Mouse (Mus musculus): Measurements from ENCODE around the gene Lime1. TPM values are rescaled to one million over a fixed set of nuclear protein-coding genes. Genes with fewer than 3 reads are reported as not detected.

The Lime1 gene
- 1 to 10 TPM; 4.4 to 4.6 TPM for total RNA-seq (2021)
- long read RNA-seq, experiment 1: 0 reads
- long read RNA-seq, experiment 2: 0 reads

DNA sequence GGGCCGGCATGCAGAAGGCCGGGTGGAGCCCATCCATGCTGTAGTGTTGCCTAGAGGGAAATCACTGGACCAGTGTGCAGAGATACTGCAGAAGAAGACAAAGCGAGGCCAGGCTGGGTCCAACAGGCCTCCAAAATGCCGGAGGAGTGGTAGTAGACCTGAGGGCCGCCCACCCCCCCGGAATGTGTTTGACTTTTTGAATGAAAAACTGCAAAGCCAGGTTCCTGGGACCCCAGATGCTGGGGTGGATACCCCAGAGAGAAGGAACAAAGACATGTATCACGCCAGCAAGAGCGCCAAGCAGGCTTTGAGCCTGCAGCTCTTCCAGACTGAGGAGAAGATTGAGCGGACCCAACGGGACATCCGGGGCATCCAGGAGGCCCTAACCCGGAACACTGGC is at the start of gene Lime1:
TSS of gene Lime1 (plus strand) at position 301 of the 400 bp plus-strand sequence.
- intact Hi-C loops (cut with DNase I; ENCODE audit: low total_unique reads): no loop called here
- DNase-seq: no peak

DNA sequence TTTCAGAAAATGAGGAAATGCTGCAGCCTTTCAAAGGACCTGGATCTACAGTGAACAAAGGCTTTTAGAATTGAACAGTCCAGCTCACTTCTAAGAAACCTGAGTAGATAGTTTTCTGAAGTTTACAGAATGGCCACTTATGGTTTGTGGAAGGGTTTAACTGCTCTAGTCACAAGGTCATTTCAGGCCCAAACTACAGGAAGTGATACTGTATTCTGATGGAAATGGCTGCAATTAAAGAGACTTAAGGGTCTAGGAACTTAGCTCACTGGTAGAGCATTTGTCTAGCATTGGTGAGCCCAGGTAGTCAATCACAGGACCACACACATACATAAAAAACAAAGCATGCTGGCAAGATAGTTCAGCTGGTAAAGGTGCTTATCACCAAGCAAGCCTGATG is 47.3 kb upstream of the Lime1 start:
- intact Hi-C loops (cut with DNase I; ENCODE audit: low total_unique reads): loop anchor here (5.0 kb wide), 1 partner anchor 150 kb away; no protein-coding TSS in a partner anchor
- no peak for DNase-seq

DNA sequence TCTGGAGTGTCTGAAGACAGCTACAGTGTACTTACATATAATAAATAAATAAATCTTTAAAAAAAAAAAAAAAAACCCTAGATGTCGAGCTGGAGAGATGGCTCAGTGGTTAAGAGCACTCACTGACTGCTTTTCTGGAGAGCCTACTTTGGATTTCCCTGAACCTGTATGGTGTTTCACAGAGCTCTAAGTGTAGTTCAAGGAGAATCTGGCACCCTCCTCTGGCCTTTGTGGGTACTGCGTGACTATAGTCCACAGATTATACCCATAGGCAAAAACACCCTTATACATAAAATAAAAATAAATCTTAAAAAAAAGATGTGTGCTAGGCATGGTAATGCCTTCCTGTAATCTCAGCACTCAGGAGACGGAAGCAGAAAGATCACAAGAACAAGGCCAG is 45.9 kb upstream of the Lime1 start:
- intact Hi-C loops (cut with DNase I; ENCODE audit: low total_unique reads): loop anchor here (5.0 kb wide), 1 partner anchor 152 kb away; no protein-coding TSS in a partner anchor
- DNase-seq: peak; percentile 51

DNA sequence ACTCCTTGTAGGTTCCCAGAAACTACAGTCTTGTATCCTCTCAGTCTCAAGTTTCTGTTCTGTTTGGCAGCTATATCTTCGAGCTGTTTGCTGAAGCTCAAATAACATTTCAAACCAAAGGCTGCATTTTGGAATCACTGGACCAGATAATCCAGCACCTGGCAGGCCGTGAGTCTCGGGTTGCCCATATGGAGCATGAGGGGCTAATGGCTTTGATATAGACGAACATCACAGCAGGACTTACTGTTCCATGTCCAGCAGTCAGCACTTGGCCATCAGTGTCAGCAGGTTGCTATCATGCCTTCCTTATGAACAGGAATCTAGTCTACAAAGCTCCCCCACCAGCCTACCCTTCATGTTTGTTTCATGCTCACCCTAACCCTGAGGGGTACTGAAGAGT is 39.5 kb upstream of the Lime1 start:
- no peak for DNase-seq
- intact Hi-C loops (cut with DNase I; ENCODE audit: low total_unique reads): no loop called here

DNA sequence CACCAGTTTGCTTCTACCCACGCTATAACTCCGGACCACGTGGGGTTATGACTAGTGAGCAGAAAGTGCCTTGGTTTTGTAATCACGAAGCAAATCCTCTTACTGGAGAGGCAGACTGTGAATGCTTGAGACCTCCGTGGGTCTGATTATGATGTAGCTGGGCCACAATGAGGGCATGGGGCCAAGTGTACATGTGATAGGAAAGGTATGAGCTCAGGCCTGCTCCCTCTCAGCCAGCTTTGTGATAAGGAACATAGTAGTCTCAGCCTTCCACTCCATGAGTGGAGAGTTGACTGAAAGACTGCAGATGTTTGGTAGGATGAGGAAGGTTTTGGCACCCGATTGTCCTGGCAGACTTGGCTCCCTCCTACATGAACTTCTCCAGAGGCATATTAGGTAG is 37.1 kb upstream of the Lime1 start:
- intact Hi-C loops (cut with DNase I; ENCODE audit: low total_unique reads): no loop called here
- no peak for DNase-seq

DNA sequence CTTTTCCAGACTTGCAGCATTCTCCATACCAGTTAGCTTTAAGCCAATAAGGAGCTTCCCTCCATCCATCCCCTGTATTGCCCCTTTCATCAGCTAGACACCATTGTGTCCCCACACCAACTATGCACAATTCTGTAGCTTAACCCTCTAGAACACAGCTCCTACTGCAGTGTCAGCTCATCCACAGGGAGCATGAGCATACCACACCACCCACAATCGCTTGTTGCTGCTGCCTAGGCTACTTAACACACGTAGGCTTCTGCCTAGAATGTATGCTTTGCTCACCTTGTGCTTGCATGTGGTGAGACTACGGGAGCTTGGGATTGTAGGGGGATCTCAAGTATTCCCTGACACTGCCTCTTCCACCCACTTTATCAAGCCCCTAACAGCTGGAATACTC is 23.1 kb upstream of the Lime1 start:
- DNase-seq: no peak
- intact Hi-C loops (cut with DNase I; ENCODE audit: low total_unique reads): no loop called here

DNA sequence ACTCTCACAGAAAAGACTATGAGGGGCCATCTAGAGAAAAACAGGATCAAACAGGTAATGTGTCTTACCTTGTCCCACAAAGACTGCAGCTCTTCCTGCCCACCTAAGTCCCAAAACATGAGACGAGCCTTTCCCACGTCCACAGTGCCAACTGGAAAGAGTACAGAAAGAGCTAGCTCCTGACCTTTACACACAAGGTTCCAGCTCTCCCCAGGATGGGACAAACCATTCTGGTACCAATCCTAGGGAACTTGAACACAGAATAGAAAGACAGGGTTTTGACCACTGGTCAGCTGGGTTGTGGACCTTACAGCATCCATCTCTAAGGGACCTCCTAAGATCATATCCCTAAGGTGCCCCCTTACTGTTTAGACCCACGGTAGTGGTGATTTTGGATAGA is 15.9 kb upstream of the Lime1 start:
- DNase-seq: no peak
- intact Hi-C loops (cut with DNase I; ENCODE audit: low total_unique reads): no loop called here

DNA sequence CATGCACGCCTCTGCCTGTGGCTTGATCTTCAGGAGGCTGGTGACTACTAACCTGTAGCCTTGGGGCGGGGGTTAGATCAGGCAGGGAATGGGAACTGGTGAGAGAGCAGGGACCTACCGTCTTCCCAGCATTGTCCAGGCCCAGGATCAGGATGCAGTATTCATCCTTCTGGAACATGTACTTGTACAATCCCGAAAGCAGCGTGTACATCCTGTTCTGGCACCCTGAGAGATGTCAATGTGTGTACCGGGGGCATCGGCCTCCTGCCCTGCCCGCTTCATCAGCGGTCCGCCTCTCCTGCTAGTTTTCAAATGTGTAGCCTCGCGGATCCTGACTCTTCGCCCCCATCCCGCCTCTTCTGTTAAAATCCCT is 15.4 kb upstream of the Lime1 start:
- intact Hi-C loops (cut with DNase I; ENCODE audit: low total_unique reads): no loop called here

DNA sequence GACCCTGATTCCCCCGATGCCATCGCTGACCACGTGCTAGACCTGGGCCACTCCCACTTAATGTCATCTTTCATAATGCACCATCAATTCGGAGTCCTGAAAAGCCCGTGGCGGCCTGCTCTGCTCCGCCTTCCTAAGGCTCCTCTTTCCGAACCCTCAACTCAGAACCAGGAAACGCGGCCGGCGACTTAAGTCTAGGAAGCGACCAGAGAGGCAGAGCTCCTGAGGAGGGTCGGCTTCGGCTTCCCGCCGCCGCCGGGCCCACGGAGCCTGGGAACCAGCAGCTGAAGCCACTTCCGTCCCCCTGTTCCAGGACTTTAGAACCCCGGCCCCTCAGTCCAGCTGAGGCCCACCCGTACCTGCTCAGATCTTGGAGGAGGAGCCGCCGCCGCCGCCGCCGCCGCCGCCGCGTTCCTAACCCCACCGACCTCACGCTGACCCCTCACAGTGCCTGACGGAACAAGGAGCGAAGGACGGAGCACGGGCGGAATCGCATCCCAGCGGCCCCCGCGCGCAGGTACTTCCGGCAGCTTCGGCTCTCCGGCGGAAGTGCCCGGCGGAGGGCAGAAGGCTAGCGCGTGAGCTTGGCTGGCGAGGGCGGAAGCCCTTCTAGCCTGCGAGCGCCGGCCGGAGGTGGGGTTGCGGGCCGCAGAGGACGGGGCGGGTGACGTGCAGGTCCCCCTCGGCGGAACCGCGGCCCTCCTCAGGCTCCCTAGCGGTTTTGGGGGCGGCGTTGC is 14.8 kb upstream of the Lime1 start, which contains the start of the genes Zgpat and Arfrp1:
TSS of gene Zgpat (plus strand) at position 69 of the 737 bp plus-strand sequence.
TSS of gene Arfrp1 (minus strand) at position 545 of the 737 bp plus-strand sequence.
- intact Hi-C loops (cut with DNase I; ENCODE audit: low total_unique reads): no loop called here
- DNase-seq: peak; percentile 91

More for the DNA sequence above, 15.4 kb upstream of the Lime1 start:
- no peak for DNase-seq

DNA sequence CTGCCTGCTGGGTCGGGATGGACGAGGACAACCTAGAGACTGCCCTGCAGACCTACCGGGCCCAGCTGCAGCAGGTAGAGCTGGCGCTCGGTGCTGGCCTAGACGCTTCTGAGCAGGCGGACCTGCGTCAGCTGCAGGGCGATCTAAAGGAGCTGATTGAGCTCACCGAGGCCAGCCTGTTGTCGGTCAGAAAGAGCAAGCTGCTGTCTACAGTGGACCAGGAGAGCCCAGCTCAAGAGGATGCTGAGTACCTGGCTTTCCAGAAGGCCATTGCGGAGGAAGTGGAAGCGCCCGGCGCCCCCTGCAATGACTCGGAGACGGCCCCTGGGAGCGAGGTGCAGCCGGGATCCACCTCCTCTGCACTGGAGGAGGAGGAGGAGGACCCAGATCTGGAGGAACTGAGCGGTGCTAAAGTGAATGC is 14.2 kb upstream of the Lime1 start:
- DNase-seq: no peak
- intact Hi-C loops (cut with DNase I; ENCODE audit: low total_unique reads): no loop called here

DNA sequence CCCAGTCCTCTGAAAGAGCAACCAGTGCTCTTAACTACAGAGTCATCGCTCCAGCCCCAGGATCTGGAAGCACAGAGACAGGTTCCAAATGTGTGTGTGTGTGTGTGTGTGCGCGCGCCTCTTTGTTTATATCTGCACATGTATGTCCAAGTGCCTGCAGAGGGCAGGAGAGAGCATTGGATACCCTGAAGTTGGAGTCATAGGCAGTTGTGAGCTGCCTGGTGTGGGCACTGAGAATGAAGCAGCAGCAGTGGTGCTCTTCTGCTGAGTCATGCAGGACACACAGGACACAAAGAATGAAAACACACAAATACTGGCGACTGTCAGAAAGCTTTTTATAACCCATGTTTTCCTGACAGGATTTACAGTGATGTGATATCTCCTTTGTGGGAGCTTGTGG is 9.9 kb upstream of the Lime1 start:
- intact Hi-C loops (cut with DNase I; ENCODE audit: low total_unique reads): no loop called here
- no peak for DNase-seq

DNA sequence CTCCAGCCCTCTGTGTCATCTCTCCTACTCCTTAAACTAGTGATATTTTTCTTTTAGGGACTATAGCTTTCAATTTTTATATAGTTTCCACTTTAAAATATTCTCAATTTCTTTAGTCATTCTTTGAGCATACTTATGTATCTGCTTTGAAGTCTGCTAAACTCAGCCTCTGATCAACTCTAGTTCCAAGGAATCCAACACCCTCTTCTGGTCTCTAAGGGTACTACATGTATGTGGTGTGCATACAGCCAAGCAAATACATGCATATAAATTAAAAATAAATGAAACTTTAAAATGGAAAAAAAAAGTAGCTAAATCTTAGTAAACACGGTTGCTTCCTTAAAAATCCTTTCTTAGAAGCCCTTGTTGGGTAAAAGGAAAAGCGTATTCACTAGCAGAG is 4.1 kb upstream of the Lime1 start:
- intact Hi-C loops (cut with DNase I; ENCODE audit: low total_unique reads): no loop called here
- no peak for DNase-seq

DNA sequence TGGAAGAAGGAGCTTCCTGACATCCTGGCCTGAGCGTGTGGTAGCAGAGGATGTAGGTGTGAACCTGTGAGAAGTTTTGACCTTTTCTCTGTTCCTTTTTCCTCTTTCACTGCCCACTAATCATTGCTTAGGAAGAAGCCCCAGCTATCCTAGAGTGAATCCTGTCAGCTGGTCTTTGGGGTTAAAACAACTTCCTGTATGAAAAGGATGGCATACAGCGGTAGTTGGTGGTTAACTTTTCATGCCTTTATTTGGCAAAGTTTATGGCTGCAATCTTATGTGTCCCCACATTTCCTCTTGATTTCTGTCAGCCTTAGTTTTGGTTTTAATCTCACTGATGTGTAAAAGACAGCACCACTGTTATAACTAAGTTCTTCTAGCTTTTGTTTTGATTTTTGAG is 2.6 kb upstream of the Lime1 start:
- DNase-seq: no peak
- intact Hi-C loops (cut with DNase I; ENCODE audit: low total_unique reads): no loop called here

DNA sequence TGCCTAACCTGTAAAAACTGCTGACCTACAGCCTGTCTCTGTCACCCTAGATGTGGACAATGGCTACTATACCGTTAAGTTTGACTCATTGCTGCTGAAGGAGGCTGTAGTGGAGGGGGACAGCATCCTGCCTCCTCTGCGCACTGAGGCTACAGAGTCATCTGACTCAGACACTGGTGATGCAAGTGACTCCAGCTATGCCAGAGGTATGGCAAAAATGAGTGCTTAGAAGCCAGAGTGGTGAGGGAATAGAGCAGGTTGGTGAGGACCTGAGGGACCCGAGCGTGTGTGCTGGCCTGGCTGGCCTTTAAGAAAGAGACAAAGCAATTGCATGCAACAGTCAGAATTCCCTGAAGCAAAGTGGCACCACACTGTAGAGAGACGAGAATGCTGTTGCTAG is 1.2 kb upstream of the Lime1 start:
- intact Hi-C loops (cut with DNase I; ENCODE audit: low total_unique reads): no loop called here
- no peak for DNase-seq

DNA sequence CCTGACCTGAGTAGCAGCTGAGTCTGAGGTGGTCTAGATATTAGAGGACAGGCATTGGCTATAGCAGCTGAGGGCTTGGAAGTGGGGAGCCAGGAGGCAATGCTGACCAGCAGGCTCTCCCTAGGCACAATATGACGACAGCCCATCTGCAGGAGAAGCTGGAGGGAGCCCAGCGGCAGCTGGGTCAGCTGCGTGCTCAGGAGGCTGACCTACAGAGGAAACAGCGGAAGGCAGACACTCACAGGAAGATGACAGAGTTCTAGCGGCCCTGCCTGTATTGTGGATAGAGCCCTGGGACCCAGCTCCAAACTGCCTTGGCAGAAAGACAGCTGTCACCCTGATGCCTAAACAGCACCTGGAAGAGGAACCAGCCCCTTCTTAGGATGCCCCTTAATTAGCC is 373 bp downstream of the Lime1 start:
- DNase-seq: no peak
- intact Hi-C loops (cut with DNase I; ENCODE audit: low total_unique reads): no loop called here

DNA sequence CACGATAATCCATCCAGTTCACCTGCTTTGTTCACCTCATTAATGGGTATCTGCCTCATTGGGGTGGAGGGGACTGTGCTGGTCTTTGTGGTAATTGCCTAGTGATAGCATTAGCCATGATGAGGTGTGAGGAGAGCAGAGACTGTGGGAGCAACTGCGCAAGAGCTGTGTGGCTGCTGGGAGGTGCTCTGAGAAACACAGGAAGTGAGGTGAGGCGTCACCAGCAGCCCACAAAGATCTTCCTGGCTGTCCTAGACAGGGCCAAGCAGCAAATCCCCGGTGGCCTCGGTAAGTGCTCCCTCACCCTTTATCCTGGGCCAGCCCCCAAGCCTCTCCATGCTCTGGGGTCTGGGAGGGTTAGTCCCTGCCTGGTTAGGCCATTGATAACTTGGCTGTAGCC is 1.2 kb downstream of the Lime1 start:
- intact Hi-C loops (cut with DNase I; ENCODE audit: low total_unique reads): no loop called here
- DNase-seq: no peak

DNA sequence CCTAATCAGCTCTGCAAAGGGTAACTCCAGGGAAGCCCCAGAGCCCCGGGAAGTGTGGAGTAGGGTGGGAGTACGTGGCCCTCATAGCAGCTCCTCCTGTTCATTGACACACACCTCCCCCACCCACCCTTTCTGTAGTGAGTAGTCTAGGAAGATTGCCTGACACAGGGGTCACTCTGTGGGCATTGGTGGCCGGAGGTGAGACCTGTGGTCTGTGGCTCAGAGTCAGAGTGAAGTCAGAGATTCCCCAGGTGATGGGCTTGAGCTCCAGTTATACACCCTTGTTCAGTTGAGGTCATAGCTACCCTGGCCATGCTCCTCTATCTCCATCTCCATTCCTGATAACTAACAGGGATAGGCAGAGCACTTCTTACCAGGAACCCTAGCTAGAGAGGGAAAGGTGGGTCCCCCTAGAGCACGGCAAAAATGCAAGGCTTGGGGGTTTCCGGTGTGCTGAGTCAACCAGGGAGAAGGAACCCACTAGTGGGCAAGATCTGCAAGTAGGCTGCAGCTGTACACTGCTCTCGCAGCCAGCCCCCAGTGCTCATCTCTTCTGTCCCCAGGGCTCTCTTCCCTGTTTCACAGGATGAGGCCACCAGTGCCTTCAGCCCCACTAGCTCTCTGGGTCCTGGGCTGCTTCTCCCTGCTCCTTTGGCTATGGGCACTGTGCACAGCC is 1.9 kb downstream of the Lime1 start:
- DNase-seq: no peak

DNA sequence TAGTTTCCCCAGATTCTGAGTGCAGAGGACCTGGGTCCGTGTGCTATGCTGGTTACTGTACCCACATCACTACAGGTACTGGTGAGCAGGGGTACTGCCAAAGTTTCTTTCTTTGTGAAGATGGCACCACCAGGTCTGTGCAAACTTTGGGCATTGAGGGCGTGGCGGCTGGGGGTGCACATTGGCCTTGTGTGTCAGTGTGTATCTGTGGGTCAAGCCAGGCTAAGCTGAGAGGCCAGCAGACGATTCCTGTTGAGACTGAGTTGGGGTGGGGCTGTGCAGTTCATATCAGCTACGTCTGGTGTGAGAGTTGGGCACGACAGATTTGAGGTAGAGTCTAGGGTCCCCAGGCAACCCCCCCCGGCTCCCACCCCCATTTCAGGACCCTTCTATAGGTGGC is 4.6 kb downstream of the Lime1 start:
- intact Hi-C loops (cut with DNase I; ENCODE audit: low total_unique reads): no loop called here
- DNase-seq: no peak

More for the DNA sequence above, 1.9 kb downstream of the Lime1 start:
- intact Hi-C loops (cut with DNase I; ENCODE audit: low total_unique reads): no loop called here

DNA sequence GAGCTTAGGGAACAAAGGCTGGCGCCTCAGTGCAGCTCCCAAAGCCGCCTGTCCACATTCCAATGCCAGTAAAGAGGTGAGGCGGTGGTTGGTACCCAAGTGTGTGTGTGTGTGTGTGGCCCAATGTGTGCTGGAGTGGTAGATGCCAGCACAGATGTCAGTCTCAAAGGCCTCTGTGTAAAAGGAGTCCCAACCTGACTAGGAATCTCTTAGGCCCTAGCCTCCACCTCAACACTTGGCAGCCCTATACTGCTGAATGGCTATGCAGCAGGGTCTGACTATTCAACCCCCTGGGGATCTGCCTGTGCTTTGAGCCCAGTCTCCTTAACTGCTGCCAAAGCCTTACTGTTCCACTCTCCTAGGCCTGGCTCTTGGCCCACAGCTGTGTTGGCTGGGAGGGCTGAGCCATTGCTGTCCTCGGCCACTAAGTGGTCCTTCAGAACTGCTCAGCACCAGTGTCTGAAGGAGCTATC is 5.1 kb downstream of the Lime1 start:
- intact Hi-C loops (cut with DNase I; ENCODE audit: low total_unique reads): no loop called here
- peak; percentile 87 for DNase-seq

DNA sequence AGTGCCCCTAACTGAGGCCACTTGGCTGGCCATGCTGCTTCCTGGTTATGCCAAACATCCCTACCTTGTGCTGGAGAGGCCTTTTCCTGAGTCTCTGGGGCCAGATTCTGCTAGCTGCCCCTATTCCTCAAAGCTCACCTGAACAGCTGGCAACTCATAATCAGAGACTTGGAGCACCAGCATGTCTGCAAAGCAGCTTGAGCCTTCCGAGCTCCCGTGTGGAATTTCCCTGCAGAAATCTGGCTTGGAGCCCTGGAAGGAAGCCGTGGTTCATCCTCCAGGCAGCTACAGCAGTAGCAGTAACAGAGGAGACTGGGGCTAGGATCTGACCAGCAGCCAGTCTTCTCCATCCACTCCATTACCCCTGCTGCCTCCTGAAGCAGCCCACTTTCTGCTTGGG is 6.0 kb downstream of the Lime1 start:
- intact Hi-C loops (cut with DNase I; ENCODE audit: low total_unique reads): no loop called here
- peak; percentile 81 for DNase-seq

DNA sequence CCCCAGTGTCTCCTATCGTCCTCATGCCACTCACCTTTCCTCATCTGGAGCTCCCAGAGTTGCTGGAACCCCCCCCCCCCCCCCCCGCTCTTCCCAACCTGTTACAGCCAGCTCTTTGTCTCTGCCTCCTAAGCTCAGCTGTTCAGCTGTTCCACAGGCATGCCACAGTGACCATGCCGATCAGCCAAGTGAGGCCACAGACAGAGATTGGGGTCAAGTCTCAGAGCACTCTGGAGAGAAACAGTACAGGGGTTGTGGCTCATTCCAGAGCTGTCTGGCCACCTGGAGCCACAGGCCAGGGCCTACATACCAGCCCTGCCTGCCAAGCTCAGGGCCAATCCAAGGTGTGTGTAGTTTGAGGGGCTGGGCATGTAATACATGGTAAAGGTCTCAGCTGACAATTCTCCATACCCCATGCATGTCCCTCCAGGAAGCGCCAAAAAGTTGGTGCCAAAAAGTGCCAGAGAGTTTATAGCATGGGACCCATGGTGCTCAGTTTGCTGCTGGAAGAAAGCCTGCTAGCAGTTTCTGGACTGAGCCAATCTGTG is 6.9 kb downstream of the Lime1 start:
- intact Hi-C loops (cut with DNase I; ENCODE audit: low total_unique reads): no loop called here
- no peak for DNase-seq

Measured in gastrocnemius, postnatal 14 days (tissue).